22 mouse cellular contexts compared by ENCODE assay signal in genomic region chr1:20216681-20217080, GRCm38 (mm10).
"Had no signal": no experiment of that assay in that cellular context is flagged by ENCODE, and none has a peak within 500 bp of the region (broad histone marks: within the 10 kb centered on the region; RNA-seq: fewer than 3 reads in every experiment).

No protein-coding gene starts in this region.

- H3K27me3 ChIP-seq: limb, embryonic 13.5 days; liver, embryonic 12.5 days; liver, embryonic 15.5 days; lung, embryonic 15.5 days; megakaryocyte, embryonic 14.5 days; midbrain, embryonic 13.5 days; neural tube, embryonic 13.5 days; stomach, embryonic 15.5 days had no signal

- DNase-seq: kidney, postnatal 14 days; kidney, postnatal 4 days; liver; lung, adult 18-20 months; lung, postnatal 10 days; lung, postnatal 36 days; retina, postnatal 1 day; right cerebral cortex, postnatal 25 days; spleen, adult 18-20 months; thymus, postnatal 25 days had no signal

- H3K9ac ChIP-seq: limb, embryonic 13.5 days; liver, embryonic 12.5 days; liver, embryonic 15.5 days; lung, embryonic 15.5 days; midbrain, embryonic 13.5 days; neural tube, embryonic 13.5 days; stomach, embryonic 15.5 days had no signal

- ATAC-seq: liver, embryonic 12.5 days; midbrain, embryonic 13.5 days; midbrain, embryonic 16.5 days had no signal

- H3K4me2 ChIP-seq: limb, embryonic 13.5 days; liver, embryonic 12.5 days; liver, embryonic 15.5 days; lung, embryonic 15.5 days; midbrain, embryonic 13.5 days; neural tube, embryonic 13.5 days; stomach, embryonic 15.5 days had no signal

- H3K36me3 ChIP-seq: limb, embryonic 10.5 days; limb, embryonic 13.5 days; liver, embryonic 12.5 days; liver, embryonic 15.5 days; lung, embryonic 15.5 days; midbrain, embryonic 10.5 days; midbrain, embryonic 13.5 days; neural tube, embryonic 13.5 days; stomach, embryonic 15.5 days had no signal

- H3K4me3 ChIP-seq: limb, embryonic 10.5 days; limb, embryonic 13.5 days; liver, embryonic 12.5 days; liver, embryonic 15.5 days; lung, embryonic 15.5 days; megakaryocyte, embryonic 14.5 days; midbrain, embryonic 10.5 days; midbrain, embryonic 13.5 days; myocyte; neural tube, embryonic 13.5 days; stomach, embryonic 15.5 days had no signal

- H3K9me3 ChIP-seq: limb, embryonic 10.5 days; limb, embryonic 13.5 days; liver, embryonic 12.5 days; liver, embryonic 15.5 days; lung, embryonic 15.5 days; megakaryocyte, embryonic 14.5 days; midbrain, embryonic 10.5 days; midbrain, embryonic 13.5 days; neural tube, embryonic 13.5 days; stomach, embryonic 15.5 days had no signal

- H3K4me1 ChIP-seq: limb, embryonic 10.5 days; liver, embryonic 12.5 days; liver, embryonic 15.5 days; lung, embryonic 15.5 days; megakaryocyte, embryonic 14.5 days; midbrain, embryonic 10.5 days; midbrain, embryonic 13.5 days; neural tube, embryonic 13.5 days; stomach, embryonic 15.5 days had no signal

- H3K27ac ChIP-seq: limb, embryonic 10.5 days; limb, embryonic 13.5 days; liver, embryonic 12.5 days; liver, embryonic 15.5 days; lung, embryonic 15.5 days; midbrain, embryonic 10.5 days; midbrain, embryonic 13.5 days; neural tube, embryonic 13.5 days; stomach, embryonic 15.5 days had no signal
